In the genomic region with DNA sequence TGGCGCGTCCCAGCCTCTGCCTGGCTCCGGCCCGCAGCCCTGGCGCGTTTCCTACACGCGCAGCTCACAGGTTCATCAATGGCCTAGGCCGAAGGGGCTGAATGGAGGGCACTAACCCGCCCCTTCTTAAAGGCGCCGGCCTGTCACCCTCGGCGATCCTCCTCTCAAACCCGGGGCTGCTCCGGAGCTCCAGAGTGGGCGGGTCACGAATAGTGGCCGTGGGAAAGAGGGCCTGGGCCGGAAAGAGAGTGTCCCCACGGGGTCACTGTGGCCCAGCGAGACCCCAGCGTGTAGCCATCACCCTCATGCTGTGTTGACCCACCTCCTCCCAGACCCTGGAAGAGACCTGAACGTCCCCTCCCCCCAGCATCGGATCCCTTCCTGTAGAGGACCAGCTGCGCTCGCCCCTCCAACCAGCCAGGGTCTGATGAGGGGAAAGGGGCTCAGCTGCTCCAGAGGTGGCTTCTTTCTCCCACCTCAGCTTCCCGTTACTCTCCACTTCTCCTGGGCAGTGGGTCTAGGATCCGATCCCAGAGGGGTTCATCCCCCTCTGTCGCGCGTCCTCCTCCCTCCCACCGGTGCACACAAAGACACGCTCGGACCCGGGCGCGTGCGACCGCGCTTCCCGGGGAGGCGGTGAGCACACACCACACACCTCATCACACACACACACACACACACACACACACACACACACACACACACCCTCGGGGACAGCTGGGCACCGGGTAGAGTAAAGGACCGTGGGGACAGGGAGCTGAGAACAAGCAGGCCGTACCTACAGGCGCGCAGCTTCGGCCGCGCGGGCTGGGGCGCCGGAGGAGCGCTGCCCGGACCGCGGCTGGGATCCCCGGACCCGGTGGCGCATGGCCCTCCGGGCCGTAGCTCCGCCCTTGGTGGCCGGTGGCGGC, we compare ENCODE assay signal across 8 mouse cellular contexts. TPM values are rescaled to one million over a fixed set of nuclear protein-coding genes. Genes with fewer than 3 reads are reported as not detected.
DNase-seq lines count a peak whose midpoint lies in the region; ATAC-seq lines count a peak whose summit lies in the region.

No protein-coding gene starts in this region.

- H3K27ac ChIP-seq in forebrain, embryonic 15.5 days (replicated peaks): peak overlapping the region; percentile 83
- H3K27ac ChIP-seq in kidney, embryonic 15.5 days: peak overlapping the region; percentile 87

- H3K9me3 ChIP-seq in forebrain, embryonic 15.5 days: no peaks in the 10 kb centered on the region
- no peaks in the 10 kb centered on the region for H3K9me3 ChIP-seq in kidney, embryonic 15.5 days (replicated peaks)

- peak; percentile 42 to 77 for DNase-seq in adrenal gland, adult (ENCODE audit: inconsistent age in 2 of 2, low spot score in 1 of 2)
- DNase-seq in adrenal gland, postnatal 4 days (ENCODE audit: low spot score in 2 of 2): no peak
- peak; percentile 19 for DNase-seq in spleen, adult 12 weeks (ENCODE audit: low spot score)
- no peak for DNase-seq in spleen, postnatal 4 days (ENCODE audit: low spot score in 2 of 2)
- peak; percentile 9 to 26 for DNase-seq in thymus, postnatal 36 days

- H3K27me3 ChIP-seq in forebrain, embryonic 15.5 days: no peaks in the 10 kb centered on the region
- H3K27me3 ChIP-seq in kidney, embryonic 15.5 days: no peaks in the 10 kb centered on the region; the same call in 1 of the 2 replicates

- peak overlapping the region; percentile 92 for H3K4me3 ChIP-seq in forebrain, embryonic 15.5 days
- H3K4me3 ChIP-seq in kidney, embryonic 15.5 days (replicated peaks): peak overlapping the region; percentile 75

- H3K4me2 ChIP-seq in forebrain, embryonic 15.5 days (replicated peaks): peak overlapping the region; percentile 87
- peak overlapping the region; percentile 98 for H3K4me2 ChIP-seq in kidney, embryonic 15.5 days

- WGBS in forebrain, embryonic 15.5 days: under 1% methylated on average over 67 of the region's 67 CpGs
- WGBS in kidney, embryonic 15.5 days: under 1% methylated on average over 66 of the region's 67 CpGs

- peaks cover 35% of the 10 kb centered on the region for H3K4me1 ChIP-seq in forebrain, embryonic 15.5 days
- peaks cover 36% of the 10 kb centered on the region for H3K4me1 ChIP-seq in kidney, embryonic 15.5 days

- peak; percentile 78 for ATAC-seq in forebrain, embryonic 15.5 days (replicated peaks)
- peak; percentile 52 for ATAC-seq in kidney, embryonic 15.5 days (replicated peaks; ENCODE audit: low FRiP score)
- ATAC-seq in megakaryocyte, adult 5-6 weeks (ENCODE audit: poor library complexity, severe bottlenecking): peak; percentile 9; the same call in 1 of the 2 replicates

- H3K36me3 ChIP-seq in forebrain, embryonic 15.5 days: no peaks in the 10 kb centered on the region
- no peaks in the 10 kb centered on the region for H3K36me3 ChIP-seq in kidney, embryonic 15.5 days

- peak overlapping the region; percentile 89 for H3K9ac ChIP-seq in forebrain, embryonic 15.5 days (replicated peaks)
- peak overlapping the region; percentile 62 for H3K9ac ChIP-seq in kidney, embryonic 15.5 days

RNA-seq across cellular contexts. Expression of gene Sh2b2, which starts 2.2 kb away (rescaled TPM):
- total RNA-seq in adrenal gland, postnatal 4 days (2021): 10 to 100 TPM; 15.6 to 18.6 TPM
- polyA plus RNA-seq in forebrain, embryonic 15.5 days (2015; fragmentation: Nextera tagmentation; extraction: Ambion mirVana): 29.0 and 30.0 TPM in 2 replicates
- polyA plus RNA-seq in kidney, embryonic 15.5 days (2015; fragmentation: Nextera tagmentation; extraction: Ambion mirVana): 5.0 and 5.2 TPM in 2 replicates
- total RNA-seq in megakaryocyte, adult 5-6 weeks (2015): 28.7 and 32.9 TPM in 2 replicates
- total RNA-seq in megakaryocyte, adult 5-6 weeks (2017): 13.3 and 15.1 TPM in 2 replicates

RNA-seq across cellular contexts. Expression of gene Prkrip1, which starts 45.3 kb away (rescaled TPM):
- total RNA-seq in adrenal gland, postnatal 4 days (2021): 10 to 100 TPM; 35.4 to 36.7 TPM
- polyA plus RNA-seq in forebrain, embryonic 15.5 days (2015; fragmentation: Nextera tagmentation; extraction: Ambion mirVana): 58.5 and 65.9 TPM in 2 replicates
- 50.8 and 51.3 TPM in 2 replicates for polyA plus RNA-seq in kidney, embryonic 15.5 days (2015; fragmentation: Nextera tagmentation; extraction: Ambion mirVana)
- total RNA-seq in megakaryocyte, adult 5-6 weeks (2015): 8.7 and 15.7 TPM in 2 replicates
- total RNA-seq in megakaryocyte, adult 5-6 weeks (2017): 46.0 and 50.7 TPM in 2 replicates

Comparison
In these comparisons a context has a peak if more than half of its experiments do, and no peak if none do; other contexts are left out.
1. DNase-seq: peak in adrenal gland, adult (2 of 2), spleen, adult 12 weeks (single experiment) and thymus, postnatal 36 days (2 of 2); none in adrenal gland, postnatal 4 days (0 of 2) and spleen, postnatal 4 days (0 of 2).
2. ATAC-seq: peak in every context shown above with its lines; median percentile 78 in forebrain, embryonic 15.5 days; 52 in kidney, embryonic 15.5 days; 9 in megakaryocyte, adult 5-6 weeks.